Mouse (Mus musculus) lung, embryonic 14.5 days (tissue): ENCODE data around the gene Fut8. TPM values are rescaled to one million over a fixed set of nuclear protein-coding genes. Genes with fewer than 3 reads are reported as not detected.

ENCODE experiments used
- ATAC-seq: fragments of 200-750 bp; cut with Nextera tagmentation; 2 replicates; pipeline ENCODE4 v1.8.0; 2017; ENCODE audit warnings: mild to moderate bottlenecking, moderate TSS enrichment, moderate library complexity; ENCODE audit not compliant: insufficient read depth
- DNase-seq: peaks from one replicate; pipeline ENCODE4 v3.0.0-alpha.2; 2015
- H3K27ac ChIP-seq: fragments of 300-500 bp; sonication (generic); 2 replicates; pipeline ENCODE4 v1.5.1; 2014; ENCODE audit warnings: low read depth, mild to moderate bottlenecking, moderate library complexity
- H3K27me3 ChIP-seq: fragments of 300-500 bp; sonication (generic); 2 replicates; pipeline ENCODE4 v1.6.1; 2014; ENCODE audit warnings: low read length, control low read depth; ENCODE audit not compliant: insufficient read depth
- H3K36me3 ChIP-seq: fragments of 300-500 bp; sonication (generic); 2 replicates; pipeline ENCODE4 v1.6.1; 2014; ENCODE audit warnings: control low read depth; ENCODE audit not compliant: insufficient read depth
- H3K4me1 ChIP-seq: fragments of 300-500 bp; sonication (generic); 2 replicates; pipeline ENCODE4 v1.6.1; 2014; ENCODE audit warnings: antibody characterized with exemption, control low read depth; ENCODE audit not compliant: insufficient read depth
- H3K4me2 ChIP-seq: fragments of 300-500 bp; sonication (generic); 2 replicates; pipeline ENCODE4 v1.6.1; 2014; ENCODE audit warnings: mild to moderate bottlenecking
- H3K4me3 ChIP-seq: fragments of 300-500 bp; sonication (generic); 2 replicates; pipeline ENCODE4 v1.5.1; 2014; ENCODE audit warnings: low read depth, low read length
- H3K9ac ChIP-seq: fragments of 300-500 bp; sonication (generic); 2 replicates; pipeline ENCODE4 v1.6.1; 2014
- H3K9me3 ChIP-seq: fragments of 300-500 bp; sonication (generic); 2 replicates; pipeline ENCODE4 v1.6.1; 2016; ENCODE audit warnings: low read depth, low read length, control low read depth
- CTCF ChIP-seq: IDR thresholded peaks from 2 replicates; pipeline ENCODE4 v1.5.1; 2016; ENCODE audit warnings: antibody characterized with exemption, low read depth
- WGBS: fragments of 180-500 bp; shearing (Covaris S2); extraction: QIAGEN DNeasy Blood & Tissue Kit; methylation state at CpG from one replicate; pipeline ENCODE4 v1.1.7; 2014; 5-methylcytosine and 5-hydroxymethylcytosine counted together
- polyA plus RNA-seq: library from polyadenylated mRNA; unstranded; fragments of >200 nt; fragmentation: Nextera tagmentation; extraction: Ambion mirVana; gene quantifications from 2 replicates; pipeline ENCODE4 v1.2.1, GENCODE M21; 2014

The Fut8 gene
- polyA plus RNA-seq, 1 experiment from 2014 or later, result 29.4 TPM

- no peak for TF ChIP-seq CTCF
- Histone ChIP-seq H3K9me3 (peaks cover 6% of the 10 kb centered on the region; the same call in 1 of the 2 replicates), H3K27me3 (no peaks in the 10 kb centered on the region), H3K36me3 (no peaks in the 10 kb centered on the region), H3K4me1 (no peaks in the 10 kb centered on the region), H3K27ac (no peak overlapping the region), H3K4me3 (no peak overlapping the region), H3K9ac (no peak overlapping the region), H3K4me2 (no peak overlapping the region)
- ATAC-seq (no peak), DNase-seq (no peak)
- 98% methylated on average over 2 of the region's 2 CpGs for WGBS
Measured at GRCm38 (mm10) chr12:77196529-77197095, 41.3 kb upstream of the Fut8 start.

- no peak for DNase-seq
- Histone ChIP-seq H3K36me3 (no peaks in the 10 kb centered on the region), H3K4me3 (no peak overlapping the region), H3K27me3 (no peaks in the 10 kb centered on the region), H3K4me2 (no peak overlapping the region), H3K9ac (no peak overlapping the region), H3K27ac (no peak overlapping the region), H3K9me3 (peaks cover 6% of the 10 kb centered on the region; the same call in 1 of the 2 replicates), H3K4me1 (no peaks in the 10 kb centered on the region)
- no peak for TF ChIP-seq CTCF
- no peak for ATAC-seq
- WGBS, result 51% methylated on average over 7 of the region's 7 CpGs
Measured at GRCm38 (mm10) chr12:77197121-77197599, 40.8 kb upstream of the Fut8 start.

GRCm38 (mm10) chr12:77198253-77198652 is 39.7 kb upstream of the Fut8 start:
- Histone ChIP-seq H3K36me3 (no peaks in the 10 kb centered on the region), H3K9ac (no peak overlapping the region), H3K9me3 (peaks cover 6% of the 10 kb centered on the region; the same call in 1 of the 2 replicates), H3K27me3 (no peaks in the 10 kb centered on the region), H3K4me3 (no peak overlapping the region), H3K27ac (no peak overlapping the region), H3K4me1 (no peaks in the 10 kb centered on the region), H3K4me2 (no peak overlapping the region)
- WGBS, result 87% methylated on average over 4 of the region's 4 CpGs
- TF ChIP-seq CTCF, result no peak
- ATAC-seq (no peak), DNase-seq (no peak)

GRCm38 (mm10) chr12:77201461-77202143 is 36.3 kb upstream of the Fut8 start:
- Histone ChIP-seq H3K27me3 (no peaks in the 10 kb centered on the region), H3K36me3 (no peaks in the 10 kb centered on the region), H3K4me1 (no peaks in the 10 kb centered on the region), H3K27ac (no peak overlapping the region), H3K9me3 (no peaks in the 10 kb centered on the region), H3K9ac (no peak overlapping the region), H3K4me3 (no peak overlapping the region), H3K4me2 (no peak overlapping the region)
- WGBS, result 61% methylated on average over 10 of the region's 10 CpGs
- DNase-seq (no peak), ATAC-seq (no peak)
- no peak for TF ChIP-seq CTCF

GRCm38 (mm10) chr12:77203136-77203535 is 34.8 kb upstream of the Fut8 start:
- Histone ChIP-seq H3K27ac (no peak overlapping the region), H3K4me2 (no peak overlapping the region), H3K36me3 (no peaks in the 10 kb centered on the region), H3K27me3 (no peaks in the 10 kb centered on the region), H3K4me1 (no peaks in the 10 kb centered on the region), H3K9me3 (no peaks in the 10 kb centered on the region), H3K9ac (no peak overlapping the region), H3K4me3 (no peak overlapping the region)
- 92% methylated on average over 4 of the region's 4 CpGs for WGBS
- no peak for TF ChIP-seq CTCF
- no peak for DNase-seq
- no peak for ATAC-seq

- H3K9me3 ChIP-seq, result no peaks in the 10 kb centered on the region
- H3K4me1 ChIP-seq, result no peaks in the 10 kb centered on the region
- no peak overlapping the region for H3K4me3 ChIP-seq
- TF ChIP-seq CTCF, result no peak
- no peaks in the 10 kb centered on the region for H3K36me3 ChIP-seq
- no peak overlapping the region for H3K9ac ChIP-seq
- 69% methylated on average over 5 of the region's 5 CpGs for WGBS
- H3K27me3 ChIP-seq, result no peaks in the 10 kb centered on the region
- no peak for DNase-seq
- no peak overlapping the region for H3K4me2 ChIP-seq
- no peak for ATAC-seq
- H3K27ac ChIP-seq, result no peak overlapping the region
Measured at GRCm38 (mm10) chr12:77206852-77207251, 31.1 kb upstream of the Fut8 start.

- Histone ChIP-seq H3K4me3 (no peak overlapping the region), H3K9ac (no peak overlapping the region), H3K4me2 (no peak overlapping the region), H3K36me3 (no peaks in the 10 kb centered on the region), H3K9me3 (no peaks in the 10 kb centered on the region), H3K27me3 (no peaks in the 10 kb centered on the region), H3K27ac (no peak overlapping the region), H3K4me1 (no peaks in the 10 kb centered on the region)
- no peak for TF ChIP-seq CTCF
- ATAC-seq (no peak), DNase-seq (no peak)
- WGBS, result 83% methylated on average over 2 of the region's 2 CpGs
Measured at GRCm38 (mm10) chr12:77208056-77208455, 29.9 kb upstream of the Fut8 start.
